Mouse (Mus musculus): ENCODE results near the gene Clcf1. TPM values are rescaled to one million over a fixed set of nuclear protein-coding genes. Genes with fewer than 3 reads are reported as not detected.

Clcf1 gene
- under 1 TPM; 0.38 to 0.89 TPM for total RNA-seq (2021)
- long read RNA-seq, experiment 1: 0 reads
- long read RNA-seq, experiment 2: 0 reads

- no peak for TF ChIP-seq CTCF (IDR thresholded peaks at IDR 0.05)
- peak; percentile 62 for DNase-seq
- intact Hi-C loops (cut with DNase I): no loop called here
- Histone ChIP-seq H3K4me3 (peak within 1 kb of the TSS; percentile 89), H3K27ac (peak within 1 kb of the TSS; percentile 80)
Measured at GRCm38 (mm10) chr19:4214071-4214770, at the start of gene Clcf1, which contains the start of gene AC109138.7. Clcf1 (plus strand) TSS chr19:4214238. AC109138.7 (plus strand) TSS chr19:4214357.

GRCm38 (mm10) chr19:4164721-4165120 lies 49.3 kb upstream of the Clcf1 start:
- DNase-seq: no peak
- no peak overlapping the region for H3K4me3 ChIP-seq
- peak overlapping the region; percentile 31; the same call in 1 of the 2 replicates for H3K27ac ChIP-seq
- no peak for TF ChIP-seq CTCF (IDR thresholded peaks at IDR 0.05)
- intact Hi-C loops (cut with DNase I): loop anchor here (5.0 kb wide), 1 partner anchor 37 kb away; the partner anchor contains the start of gene Aip

- intact Hi-C loops (cut with DNase I): no loop called here
- Histone ChIP-seq H3K4me3 (no peak overlapping the region), H3K27ac (no peak overlapping the region)
- TF ChIP-seq CTCF (IDR thresholded peaks at IDR 0.05): no peak
- DNase-seq: no peak
Measured at GRCm38 (mm10) chr19:4166678-4167476, 47.2 kb upstream of the Clcf1 start.

- Histone ChIP-seq H3K27ac (peak overlapping the region; percentile 98), H3K4me3 (peak overlapping the region; percentile 79)
- intact Hi-C loops (cut with DNase I): no loop called here
- peak; percentile 99 for DNase-seq
- TF ChIP-seq CTCF (IDR thresholded peaks at IDR 0.05): peak; percentile 98
Measured at GRCm38 (mm10) chr19:4169378-4169784, 44.7 kb upstream of the Clcf1 start.

GRCm38 (mm10) chr19:4169810-4170209 lies 44.2 kb upstream of the Clcf1 start:
- Histone ChIP-seq H3K27ac (peak overlapping the region; percentile 98), H3K4me3 (peak overlapping the region; percentile 79)
- intact Hi-C loops (cut with DNase I): loop anchor here (1.0 to 2.0 kb wide), 2 partner anchors 21 to 59 kb away; partner anchors contain the start of gene Tbc1d10c
- TF ChIP-seq CTCF (IDR thresholded peaks at IDR 0.05): no peak
- DNase-seq: no peak

GRCm38 (mm10) chr19:4170723-4171392 lies 43.2 kb upstream of the Clcf1 start:
- TF ChIP-seq CTCF (IDR thresholded peaks at IDR 0.05): no peak
- Histone ChIP-seq H3K27ac (peak overlapping the region; percentile 98), H3K4me3 (peak overlapping the region; percentile 79)
- peak; percentile 61 for DNase-seq
- intact Hi-C loops (cut with DNase I): loop anchor here (1.0 to 2.0 kb wide), 2 partner anchors 20 to 58 kb away; partner anchors contain the start of gene Tbc1d10c

- peak overlapping the region; percentile 98 for H3K27ac ChIP-seq
- DNase-seq: peak; percentile 84
- peak overlapping the region; percentile 79 for H3K4me3 ChIP-seq
- intact Hi-C loops (cut with DNase I): loop anchor here (2.0 kb wide), 1 partner anchor 57 kb away; no protein-coding TSS in a partner anchor
- no peak for TF ChIP-seq CTCF (IDR thresholded peaks at IDR 0.05)
Measured at GRCm38 (mm10) chr19:4171393-4172290, 42.4 kb upstream of the Clcf1 start.

- peak; percentile 51 for DNase-seq
- TF ChIP-seq CTCF (IDR thresholded peaks at IDR 0.05): peak; percentile 26; the same call in 1 of the 2 replicates
- Histone ChIP-seq H3K4me3 (peak overlapping the region; percentile 34), H3K27ac (peak overlapping the region; percentile 98)
- intact Hi-C loops (cut with DNase I): no loop called here
Measured at GRCm38 (mm10) chr19:4172925-4173324, 41.1 kb upstream of the Clcf1 start.

- peak; percentile 82 for DNase-seq
- intact Hi-C loops (cut with DNase I): no loop called here
- TF ChIP-seq CTCF (IDR thresholded peaks at IDR 0.05): no peak
- H3K27ac ChIP-seq: peak within 1 kb of the TSS; percentile 98
- peak within 1 kb of the TSS; percentile 74 for H3K4me3 ChIP-seq
Measured at GRCm38 (mm10) chr19:4175368-4175947, 38.6 kb upstream of the Clcf1 start, which contains the start of gene Carns1. Carns1 (minus strand) TSS chr19:4175479.

GRCm38 (mm10) chr19:4180411-4180810 lies 33.6 kb upstream of the Clcf1 start:
- TF ChIP-seq CTCF (IDR thresholded peaks at IDR 0.05): no peak
- no peak overlapping the region for H3K4me3 ChIP-seq
- peak overlapping the region; percentile 24; the same call in 1 of the 2 replicates for H3K27ac ChIP-seq
- intact Hi-C loops (cut with DNase I): no loop called here
- no peak for DNase-seq

- H3K27ac ChIP-seq: peak overlapping the region; percentile 35; the same call in 1 of the 2 replicates
- no peak for TF ChIP-seq CTCF (IDR thresholded peaks at IDR 0.05)
- peak; percentile 54 for DNase-seq
- no peak overlapping the region for H3K4me3 ChIP-seq
- intact Hi-C loops (cut with DNase I): no loop called here
Measured at GRCm38 (mm10) chr19:4181892-4182291, 32.1 kb upstream of the Clcf1 start.

Data from gastrocnemius, adult 2 months (tissue).